Mouse (Mus musculus): ENCODE measurements at regions not wholly inside any gene's neighbourhood (a gene's known extent, or its start where the extent isn't known, plus 50 kb on each side); places are given as distances from the start of the nearest gene placed in this dataset.

DNA sequence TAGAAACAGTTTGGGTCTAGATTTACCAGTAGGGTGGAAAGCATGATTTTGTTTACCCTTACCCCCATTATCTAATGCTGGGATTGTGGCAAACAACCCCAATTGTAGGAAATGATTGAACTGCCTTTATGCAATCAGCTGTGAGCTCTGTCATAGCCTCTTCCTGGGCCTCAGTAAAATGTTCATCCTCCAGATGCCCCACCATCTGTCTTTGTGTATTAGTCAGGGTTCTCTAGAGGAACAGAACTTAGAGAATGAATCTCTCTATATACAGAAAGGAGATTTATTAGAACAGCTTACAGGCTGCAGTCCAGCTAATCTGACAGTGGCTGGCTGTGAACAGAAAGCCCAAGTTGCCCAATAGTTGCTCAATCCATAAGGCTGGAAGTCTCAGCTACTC is 2698.1 kb upstream of the 5930422O12Rik start:
- Histone ChIP-seq H3K9me3 (ENCODE audit: low read depth, low read length) (no peaks in the 10 kb centered on the region), H3K4me3 (ENCODE audit: low read depth, low read length) (no peak overlapping the region), H3K27ac (ENCODE audit: low read depth) (no peak overlapping the region), H3K4me2 (no peak overlapping the region), H3K27me3 (ENCODE audit: insufficient read depth, low read length) (no peaks in the 10 kb centered on the region), H3K4me1 (ENCODE audit: insufficient read depth) (no peaks in the 10 kb centered on the region), H3K9ac (no peak overlapping the region), H3K36me3 (ENCODE audit: insufficient read depth) (no peaks in the 10 kb centered on the region)
- no peak for DNase-seq
- TF ChIP-seq CTCF (IDR thresholded peaks at IDR 0.05; ENCODE audit: low read depth): no peak
- no peak for ATAC-seq (ENCODE audit: insufficient read depth)

DNA sequence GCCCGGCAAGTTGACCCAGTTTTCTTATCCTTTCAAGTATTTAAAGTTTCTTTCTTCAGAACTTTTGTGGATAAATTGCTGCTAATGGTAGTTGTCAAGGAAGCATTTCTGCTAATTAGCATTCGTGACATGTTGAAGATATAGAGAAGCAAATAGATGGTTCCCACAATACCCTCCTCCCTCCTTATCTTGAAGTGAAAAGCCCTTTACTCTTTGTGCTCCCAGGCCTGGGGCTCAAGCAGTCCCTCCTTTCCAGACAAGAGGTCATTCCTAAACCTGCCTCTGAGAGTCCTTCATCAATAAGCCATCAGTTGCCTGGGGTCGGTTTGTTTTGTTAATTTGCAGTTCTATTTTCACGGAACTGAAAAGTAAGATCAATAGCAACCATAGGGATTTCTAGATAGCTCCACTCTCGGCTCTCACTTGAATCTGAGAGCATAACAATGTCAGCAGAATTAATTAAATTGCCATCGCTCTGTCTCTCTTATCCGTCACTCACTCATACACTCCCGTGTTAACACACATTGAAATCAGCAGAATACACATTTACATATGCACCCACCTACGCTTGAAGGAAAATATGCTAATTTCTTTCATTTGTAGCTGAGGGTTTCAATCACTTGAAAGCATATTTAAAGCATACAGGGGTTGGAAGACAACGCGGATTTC is 2695.8 kb upstream of the 5930422O12Rik start:
- Histone ChIP-seq H3K4me2 (no peak overlapping the region), H3K4me3 (ENCODE audit: low read depth, low read length) (no peak overlapping the region), H3K27me3 (ENCODE audit: insufficient read depth, low read length) (no peaks in the 10 kb centered on the region), H3K4me1 (ENCODE audit: insufficient read depth) (no peaks in the 10 kb centered on the region), H3K9me3 (ENCODE audit: low read depth, low read length) (no peaks in the 10 kb centered on the region), H3K27ac (ENCODE audit: low read depth) (no peak overlapping the region), H3K9ac (no peak overlapping the region), H3K36me3 (ENCODE audit: insufficient read depth) (no peaks in the 10 kb centered on the region)
- ATAC-seq (ENCODE audit: insufficient read depth): no peak
- no peak for DNase-seq
- WGBS: 53% methylated on average over 11 of the region's 11 CpGs
- TF ChIP-seq CTCF (IDR thresholded peaks at IDR 0.05; ENCODE audit: low read depth): no peak

DNA sequence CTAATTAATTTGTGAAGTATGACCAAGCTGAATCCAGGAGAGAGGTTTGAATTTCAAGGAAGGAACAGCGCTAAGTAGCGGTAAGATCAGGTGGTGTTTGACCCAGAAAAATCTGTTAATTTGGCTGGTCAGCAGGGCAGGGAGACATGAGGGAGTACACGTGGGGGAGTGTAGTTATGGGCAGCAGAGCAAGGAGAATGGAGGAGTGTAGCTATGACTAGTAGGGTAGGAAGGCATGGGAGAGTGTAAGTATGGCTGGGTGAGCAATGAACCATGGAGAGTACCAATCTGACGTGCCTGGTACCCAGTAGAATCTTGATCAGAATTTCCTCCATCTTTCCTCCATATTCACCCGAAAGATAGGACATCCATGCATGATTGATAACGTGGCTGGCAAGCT is 2695.1 kb upstream of the 5930422O12Rik start:
- Histone ChIP-seq H3K27me3 (ENCODE audit: insufficient read depth, low read length) (no peaks in the 10 kb centered on the region), H3K4me2 (no peak overlapping the region), H3K4me3 (ENCODE audit: low read depth, low read length) (no peak overlapping the region), H3K9me3 (ENCODE audit: low read depth, low read length) (no peaks in the 10 kb centered on the region), H3K36me3 (ENCODE audit: insufficient read depth) (no peaks in the 10 kb centered on the region), H3K4me1 (ENCODE audit: insufficient read depth) (no peaks in the 10 kb centered on the region), H3K9ac (no peak overlapping the region), H3K27ac (ENCODE audit: low read depth) (no peak overlapping the region)
- ATAC-seq (ENCODE audit: insufficient read depth): no peak
- no peak for TF ChIP-seq CTCF (IDR thresholded peaks at IDR 0.05; ENCODE audit: low read depth)
- no peak for DNase-seq
- 79% methylated on average over 6 of the region's 6 CpGs for WGBS

DNA sequence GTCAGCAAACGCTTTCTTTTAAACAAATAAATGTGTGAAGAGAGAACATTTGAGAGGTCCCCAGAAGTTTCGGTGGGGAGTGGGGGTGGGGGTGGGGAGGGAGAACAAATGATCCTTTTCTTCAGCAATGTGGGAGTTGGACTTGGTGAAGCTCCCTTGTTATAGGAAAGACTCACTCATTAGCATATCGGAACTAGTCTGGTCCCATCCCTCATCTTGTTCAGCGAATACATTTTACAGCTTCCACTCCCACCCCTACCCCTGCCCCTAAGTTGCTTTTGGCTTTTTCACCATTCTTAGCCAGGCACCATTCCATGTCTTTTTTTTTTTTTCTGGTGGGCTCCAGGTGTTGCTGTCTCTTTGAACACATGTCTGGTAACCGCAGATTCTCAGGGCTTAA is 2693.2 kb upstream of the 5930422O12Rik start:
- Histone ChIP-seq H3K9me3 (ENCODE audit: low read depth, low read length) (no peaks in the 10 kb centered on the region), H3K4me2 (0 out of 2 replicates have a peak overlapping the region, but pooled peaks have one; percentile 7), H3K4me1 (ENCODE audit: insufficient read depth) (no peaks in the 10 kb centered on the region), H3K36me3 (ENCODE audit: insufficient read depth) (no peaks in the 10 kb centered on the region), H3K4me3 (ENCODE audit: low read depth, low read length) (no peak overlapping the region), H3K27ac (ENCODE audit: low read depth) (no peak overlapping the region), H3K9ac (no peak overlapping the region), H3K27me3 (ENCODE audit: insufficient read depth, low read length) (no peaks in the 10 kb centered on the region)
- DNase-seq: no peak
- 34% methylated on average over 5 of the region's 5 CpGs for WGBS
- ATAC-seq (ENCODE audit: insufficient read depth): no peak
- no peak for TF ChIP-seq CTCF (IDR thresholded peaks at IDR 0.05; ENCODE audit: low read depth)

DNA sequence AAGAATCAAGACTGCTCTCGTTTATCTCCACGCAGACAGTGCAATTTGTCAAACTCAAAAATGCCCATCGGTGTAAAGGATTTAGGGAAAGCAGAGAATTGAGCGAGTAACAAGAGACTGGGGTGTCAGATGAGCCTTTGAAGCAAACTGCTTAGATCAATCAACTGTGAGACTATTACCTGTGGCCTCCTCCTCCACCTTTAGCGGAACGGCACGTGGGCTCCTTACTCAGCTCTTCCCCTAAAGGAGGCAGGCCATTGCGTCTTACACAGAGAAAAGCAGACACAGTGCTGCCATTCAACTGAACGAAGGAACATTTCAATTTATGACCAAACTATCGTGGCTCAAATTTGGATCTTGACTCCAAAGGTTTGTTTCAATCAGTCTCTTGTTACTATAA is 2692.8 kb upstream of the 5930422O12Rik start:
- WGBS: 48% methylated on average over 10 of the region's 10 CpGs
- ATAC-seq (ENCODE audit: insufficient read depth): no peak
- no peaks in the 10 kb centered on the region for H3K9me3 ChIP-seq (ENCODE audit: low read depth, low read length)
- no peak overlapping the region for H3K4me2 ChIP-seq
- no peak overlapping the region for H3K27ac ChIP-seq (ENCODE audit: low read depth)
- TF ChIP-seq CTCF (IDR thresholded peaks at IDR 0.05; ENCODE audit: low read depth): no peak
- no peaks in the 10 kb centered on the region for H3K4me1 ChIP-seq (ENCODE audit: insufficient read depth)
- no peaks in the 10 kb centered on the region for H3K27me3 ChIP-seq (ENCODE audit: insufficient read depth, low read length)
- no peak overlapping the region for H3K4me3 ChIP-seq (ENCODE audit: low read depth, low read length)
- no peak for DNase-seq
- no peaks in the 10 kb centered on the region for H3K36me3 ChIP-seq (ENCODE audit: insufficient read depth)
- H3K9ac ChIP-seq: no peak overlapping the region

DNA sequence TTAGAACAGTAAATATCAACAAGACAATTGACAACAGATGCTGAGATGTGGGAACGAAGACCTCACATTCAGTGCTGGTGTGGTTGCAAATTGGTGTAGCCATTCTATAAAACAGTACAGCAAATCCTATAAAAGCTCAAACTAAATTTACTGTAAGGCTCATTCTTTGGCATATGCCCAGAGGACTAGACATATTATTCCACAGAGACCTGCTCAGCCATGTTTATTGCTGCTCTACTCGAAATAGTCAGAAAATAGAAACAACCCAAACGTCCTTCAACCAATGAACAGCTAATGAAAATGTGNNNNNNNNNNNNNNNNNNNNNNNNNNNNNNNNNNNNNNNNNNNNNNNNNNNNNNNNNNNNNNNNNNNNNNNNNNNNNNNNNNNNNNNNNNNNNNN is 2681.6 kb upstream of the 5930422O12Rik start:
- H3K9me3 ChIP-seq (ENCODE audit: low read depth, low read length): no peaks in the 10 kb centered on the region
- no peak overlapping the region for H3K9ac ChIP-seq
- H3K27me3 ChIP-seq (ENCODE audit: insufficient read depth, low read length): no peaks in the 10 kb centered on the region
- no peak overlapping the region for H3K4me3 ChIP-seq (ENCODE audit: low read depth, low read length)
- H3K4me2 ChIP-seq: no peak overlapping the region
- TF ChIP-seq CTCF (IDR thresholded peaks at IDR 0.05; ENCODE audit: low read depth): no peak
- WGBS: 74% methylated on average over 3 of the region's 3 CpGs
- H3K4me1 ChIP-seq (ENCODE audit: insufficient read depth): no peaks in the 10 kb centered on the region
- H3K27ac ChIP-seq (ENCODE audit: low read depth): no peak overlapping the region
- no peaks in the 10 kb centered on the region for H3K36me3 ChIP-seq (ENCODE audit: insufficient read depth)
- DNase-seq: no peak
- ATAC-seq (ENCODE audit: insufficient read depth): no peak

Data from lung, embryonic 14.5 days (tissue).